Mouse (Mus musculus) gastrocnemius, adult 2 months (tissue): ENCODE results near the gene Hist1h3i. TPM values are rescaled to one million over a fixed set of nuclear protein-coding genes. Genes with fewer than 3 reads are reported as not detected.
A peak's percentile ranks its signal among the peaks of the same experiment; 100 is the strongest.
"Not testable (repeated sequence)": the region's sequence is repeated elsewhere in the genome, so short reads cannot be mapped to it uniquely, and the experiment has no call there.

Source experiments
- DNase-seq: peaks from one replicate; pipeline ENCODE4 v3.0.0; 2022
- H3K27ac ChIP-seq: fragments of 200-600 bp; 2 replicates; pipeline ENCODE4 v1.8.1; 2022; ENCODE audit warnings: mild to moderate bottlenecking
- H3K4me3 ChIP-seq: fragments of 200-600 bp; 2 replicates; pipeline ENCODE4 v1.8.1; 2022; ENCODE audit warnings: mild to moderate bottlenecking, moderate library complexity
- CTCF ChIP-seq: fragments of 200-600 bp; IDR thresholded peaks from 2 replicates; pipeline ENCODE4 v1.8.1; 2022; ENCODE audit warnings: antibody characterized with exemption, mild to moderate bottlenecking, moderate library complexity
- intact Hi-C: fragments of 180-260 bp; cut with DNase I; formaldehyde crosslinking; loops from one replicate; pipeline ENCODE4 v1.15.1; 2025
- total RNA-seq, 2 experiments: library from RNA; stranded (reverse); gene quantifications; 2 replicates each; pipeline ENCODE4 v1.2.3; 2021

Gene Hist1h3i
- total RNA-seq, 2 experiments from 2014 or later, result 10.1 to 10.3 TPM

DNA sequence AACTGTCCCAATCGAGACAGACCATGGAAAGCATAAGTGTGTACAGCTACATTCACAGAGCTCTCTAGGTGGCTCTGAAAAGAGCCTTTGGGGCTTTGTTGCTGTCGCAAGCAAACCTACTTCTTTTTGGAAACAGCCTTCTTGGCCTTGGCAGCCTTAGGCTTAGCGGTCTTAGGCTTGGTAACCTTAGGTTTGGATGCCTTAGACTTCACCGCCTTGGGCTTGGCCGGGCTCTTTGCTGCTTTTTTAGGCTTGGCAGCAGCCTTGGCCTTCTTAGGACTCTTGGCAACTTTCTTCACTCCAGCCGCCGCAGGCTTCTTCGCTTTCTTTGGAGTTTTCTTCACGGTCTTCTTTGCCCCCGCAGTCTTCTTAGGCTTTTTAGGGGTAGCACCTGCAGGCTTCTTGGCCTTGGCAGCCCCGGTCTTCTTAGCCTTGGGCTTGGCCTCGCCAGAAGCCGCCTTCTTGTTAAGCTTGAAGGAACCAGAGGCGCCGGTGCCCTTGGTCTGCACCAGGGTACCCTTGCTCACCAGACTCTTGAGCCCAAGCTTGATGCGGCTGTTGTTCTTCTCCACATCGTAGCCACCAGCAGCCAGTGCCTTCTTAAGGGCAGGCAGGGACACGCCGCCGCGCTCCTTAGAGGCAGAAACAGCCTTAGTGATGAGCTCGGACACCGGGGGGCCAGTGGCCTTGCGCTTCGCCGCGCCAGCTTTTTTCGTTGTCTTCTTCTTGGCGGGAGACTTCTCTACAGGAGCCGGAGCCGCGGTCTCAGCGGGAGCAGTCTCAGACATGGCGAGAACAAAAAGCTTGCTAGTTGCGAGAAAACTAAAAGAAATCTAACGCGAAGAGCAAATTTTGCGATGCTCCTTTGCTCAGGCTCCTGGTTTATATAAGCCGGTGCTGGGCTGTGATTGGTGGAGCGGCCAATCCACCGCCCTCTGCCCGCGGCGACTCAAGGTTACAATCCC, 3.1 kb downstream of the Hist1h3i start, which contains the start of gene Hist1h1b:
Gene Hist1h1b, minus strand, starts transcription at position 859 of the 965 bp plus-strand sequence.
- peak; percentile 54 for DNase-seq
- TF ChIP-seq CTCF, result no peak
- intact Hi-C loops, result loop anchor here (5.0 to 10.0 kb wide), 3 partner anchors 65 to 1655 kb away; partner anchors contain the start of genes Hist1h2ag, Hist1h2ai, Hist1h2bj and Hist1h2bl
- Histone ChIP-seq H3K4me3 (peak within 1 kb of the TSS; percentile 76), H3K27ac (peak within 1 kb of the TSS; percentile 91)

DNA sequence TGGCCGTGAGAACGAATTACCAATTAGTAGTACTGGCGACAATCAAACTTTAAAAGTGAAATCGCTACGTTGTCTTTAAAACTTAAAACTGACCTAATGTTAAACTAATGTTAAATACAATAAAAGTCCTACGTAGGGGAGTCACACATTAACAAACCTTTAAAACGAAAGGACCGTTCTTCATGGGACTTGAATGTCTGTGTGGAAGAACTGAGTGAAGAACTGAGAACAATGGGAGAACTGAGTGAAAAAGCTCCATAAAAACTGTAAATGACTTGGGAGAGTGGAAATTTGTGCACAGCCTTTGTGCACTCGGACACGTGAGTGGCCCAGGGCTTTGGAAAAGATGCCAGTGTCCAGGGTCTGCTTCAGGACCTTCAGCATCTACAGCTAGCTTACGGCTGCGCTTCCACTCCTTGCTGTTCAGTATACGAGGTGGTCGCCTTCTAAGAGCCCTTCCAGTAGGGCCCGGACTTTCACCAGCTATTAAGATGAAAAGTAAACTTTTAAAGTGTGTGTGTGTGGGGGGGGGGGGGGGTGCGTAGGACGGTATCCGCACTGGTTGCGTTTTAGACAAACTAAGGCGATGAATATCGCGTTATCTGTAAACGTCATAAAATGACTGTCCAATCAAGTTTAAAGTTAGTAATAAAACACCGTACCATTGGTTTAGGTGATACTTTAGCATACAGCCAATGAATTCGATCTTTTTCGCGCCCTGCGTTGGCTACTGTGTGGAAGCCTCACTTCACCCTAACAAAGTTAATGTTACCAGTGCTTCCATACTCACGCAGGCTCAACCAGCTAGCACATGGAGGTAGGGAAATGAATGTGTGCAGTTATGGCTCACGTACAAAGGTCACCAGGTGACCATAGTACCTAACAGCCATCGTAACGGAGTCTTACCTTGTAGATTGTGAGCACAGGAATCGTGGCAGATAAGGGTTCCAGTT, 4.1 kb downstream of the Hist1h3i start:
- intact Hi-C loops, result loop anchor here (5.0 kb wide), 1 partner anchor 263 kb away; the partner anchor contains the start of genes Hist1h2ag, Hist1h2bj and Hist1h4i

DNA sequence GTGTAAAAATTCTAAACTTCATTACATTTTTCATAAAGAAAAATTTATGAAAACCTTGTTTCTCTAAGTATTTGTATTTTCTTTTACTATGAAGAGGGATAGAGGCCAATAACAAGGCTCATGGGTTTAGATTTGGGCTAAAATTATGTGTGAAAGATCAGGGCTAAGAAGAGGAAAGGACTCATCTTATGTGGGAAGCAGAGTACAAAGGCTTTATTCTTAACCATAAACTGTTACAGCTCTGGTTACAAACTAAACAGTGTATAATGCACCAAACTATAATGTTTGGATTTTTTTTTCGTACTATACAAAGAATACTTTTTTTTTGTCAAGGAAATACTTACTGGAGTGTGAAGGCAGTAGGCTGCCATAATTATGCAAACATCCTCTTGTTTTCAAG, 27.5 kb downstream of the Hist1h3i start:
- TF ChIP-seq CTCF, result no peak
- H3K27ac ChIP-seq, result no peak overlapping the region
- no peak for DNase-seq
- intact Hi-C loops, result no loop called here
- no peak overlapping the region for H3K4me3 ChIP-seq

More for the DNA sequence above, 4.1 kb downstream of the Hist1h3i start:
- H3K27ac ChIP-seq, result peak overlapping the region; percentile 91
- DNase-seq, result peak; percentile 74
- H3K4me3 ChIP-seq, result peak overlapping the region; percentile 76
- TF ChIP-seq CTCF, result no peak

GRCm38 (mm10) chr13:21754294-21755001, 28.7 kb downstream of the Hist1h3i start:
- Histone ChIP-seq H3K4me3 (peak overlapping the region; percentile 77), H3K27ac (peak overlapping the region; percentile 35; the same call in 1 of the 2 replicates)
- intact Hi-C loops, result loop anchor here (5.0 kb wide), 1 partner anchor 37 kb away; the partner anchor contains the start of genes Hist1h2ai, Hist1h2bl and Hist1h3h
- DNase-seq, result not testable (repeated sequence)

DNA sequence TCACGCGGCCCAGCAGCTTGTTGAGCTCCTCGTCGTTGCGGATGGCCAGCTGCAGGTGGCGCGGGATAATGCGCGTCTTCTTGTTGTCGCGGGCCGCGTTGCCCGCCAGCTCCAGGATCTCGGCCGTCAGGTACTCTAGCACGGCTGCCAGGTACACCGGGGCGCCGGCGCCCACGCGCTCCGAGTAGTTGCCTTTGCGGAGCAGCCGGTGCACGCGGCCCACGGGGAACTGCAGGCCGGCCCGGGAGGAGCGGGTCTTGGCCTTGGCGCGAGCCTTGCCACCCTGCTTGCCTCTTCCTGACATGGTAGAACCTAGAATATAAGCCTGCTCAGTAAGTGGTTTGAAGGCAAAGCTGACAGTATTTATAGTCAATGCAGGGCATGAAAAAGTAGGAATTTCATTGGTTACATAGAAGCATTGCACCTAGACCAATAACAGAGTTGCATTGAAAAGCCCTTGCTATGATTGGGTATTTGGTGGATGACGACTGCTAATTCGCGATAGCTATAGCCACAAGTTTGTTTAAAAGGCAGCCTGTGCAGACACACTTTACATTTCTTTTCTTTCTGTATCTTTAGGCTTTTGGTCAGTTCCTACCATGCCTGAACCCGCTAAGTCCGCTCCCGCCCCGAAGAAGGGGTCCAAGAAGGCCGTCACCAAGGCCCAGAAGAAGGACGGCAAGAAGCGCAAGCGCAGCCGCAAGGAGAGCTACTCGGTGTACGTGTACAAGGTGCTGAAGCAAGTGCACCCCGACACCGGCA, 29.5 kb downstream of the Hist1h3i start, which contains the start of the genes Hist1h2ak and Hist1h2bn:
Gene Hist1h2ak, minus strand, starts transcription at position 304 of the 762 bp plus-strand sequence.
Gene Hist1h2bn, plus strand, starts transcription at position 600 of the 762 bp plus-strand sequence.
- peak; percentile 16; the same call in 1 of the 2 replicates for TF ChIP-seq CTCF
- peak within 1 kb of the TSS; percentile 77 for H3K4me3 ChIP-seq
- peak within 1 kb of the TSS; percentile 85 for H3K27ac ChIP-seq
- DNase-seq, result peak; percentile 31
- intact Hi-C loops, result loop anchor here (5.0 kb wide), 1 partner anchor 36 kb away; the partner anchor contains the start of genes Hist1h2ai, Hist1h2bl and Hist1h3h

DNA sequence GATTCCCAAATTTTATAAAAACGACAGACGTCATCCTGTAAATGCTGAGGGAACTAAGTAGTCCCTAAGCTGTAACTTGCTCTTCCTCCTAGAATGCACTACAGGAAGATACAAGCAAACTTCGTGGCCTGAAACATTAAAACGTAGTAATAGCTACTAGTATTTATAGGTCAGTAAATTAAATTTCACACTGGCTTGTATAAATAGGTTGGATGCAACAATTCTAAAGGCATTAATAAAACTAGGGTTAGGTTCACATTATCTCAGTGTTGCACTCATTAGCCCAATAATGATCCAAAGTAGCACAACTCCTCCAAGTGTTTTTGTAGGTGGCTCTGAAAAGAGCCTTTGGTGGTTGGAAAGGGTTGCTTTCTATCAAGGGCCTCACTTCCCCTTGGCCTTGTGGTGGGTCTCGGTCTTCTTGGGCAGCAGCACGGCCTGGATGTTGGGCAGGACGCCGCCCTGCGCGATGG, 30.1 kb downstream of the Hist1h3i start:
- DNase-seq, result no peak
- peak overlapping the region; percentile 85 for H3K27ac ChIP-seq
- TF ChIP-seq CTCF, result no peak
- peak overlapping the region; percentile 77 for H3K4me3 ChIP-seq
- intact Hi-C loops, result loop anchor here (5.0 kb wide), 1 partner anchor 36 kb away; the partner anchor contains the start of genes Hist1h2ai, Hist1h2bl and Hist1h3h

- DNase-seq, result no peak
- TF ChIP-seq CTCF, result no peak
- intact Hi-C loops, result loop anchor here (5.0 kb wide), 1 partner anchor 35 kb away; the partner anchor contains the start of genes Hist1h2ai, Hist1h2bl and Hist1h3h
- H3K4me3 ChIP-seq, result no peak overlapping the region
- no peak overlapping the region for H3K27ac ChIP-seq
These were observed 30.8 kb downstream of the Hist1h3i start for GRCm38 (mm10) chr13:21752356-21752755.

GRCm38 (mm10) chr13:21751827-21752226, 31.3 kb downstream of the Hist1h3i start:
- DNase-seq, result no peak
- TF ChIP-seq CTCF, result no peak
- intact Hi-C loops, result loop anchor here (2.0 to 5.0 kb wide), 2 partner anchors 17 to 35 kb away; partner anchors contain the start of genes Hist1h2ai, Hist1h2bl, Hist1h3h and Hist1h4j
- H3K4me3 ChIP-seq, result no peak overlapping the region
- no peak overlapping the region for H3K27ac ChIP-seq

DNA sequence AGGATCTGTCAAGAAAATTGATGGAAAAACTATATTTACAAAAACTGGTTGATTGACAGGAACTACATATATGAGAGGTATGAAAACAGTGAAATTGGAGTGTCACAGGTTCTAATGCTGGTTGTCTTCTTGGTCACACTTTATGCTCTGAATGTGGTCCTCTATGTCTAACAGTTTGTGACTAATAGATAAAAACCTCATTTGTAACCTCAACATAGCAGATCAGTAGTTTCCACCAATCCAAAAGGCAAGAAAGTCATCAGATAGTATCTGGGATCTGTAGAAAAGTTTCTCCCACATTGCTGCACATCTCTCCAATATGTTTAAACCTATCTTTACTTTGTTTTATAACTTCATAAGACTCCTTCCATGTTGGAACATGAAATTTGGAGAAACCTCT, 31.8 kb downstream of the Hist1h3i start:
- H3K27ac ChIP-seq, result no peak overlapping the region
- no peak overlapping the region for H3K4me3 ChIP-seq
- intact Hi-C loops, result loop anchor here (2.0 to 5.0 kb wide), 2 partner anchors 17 to 34 kb away; partner anchors contain the start of genes Hist1h2ai, Hist1h2bl, Hist1h3h and Hist1h4j
- TF ChIP-seq CTCF, result no peak
- no peak for DNase-seq

DNA sequence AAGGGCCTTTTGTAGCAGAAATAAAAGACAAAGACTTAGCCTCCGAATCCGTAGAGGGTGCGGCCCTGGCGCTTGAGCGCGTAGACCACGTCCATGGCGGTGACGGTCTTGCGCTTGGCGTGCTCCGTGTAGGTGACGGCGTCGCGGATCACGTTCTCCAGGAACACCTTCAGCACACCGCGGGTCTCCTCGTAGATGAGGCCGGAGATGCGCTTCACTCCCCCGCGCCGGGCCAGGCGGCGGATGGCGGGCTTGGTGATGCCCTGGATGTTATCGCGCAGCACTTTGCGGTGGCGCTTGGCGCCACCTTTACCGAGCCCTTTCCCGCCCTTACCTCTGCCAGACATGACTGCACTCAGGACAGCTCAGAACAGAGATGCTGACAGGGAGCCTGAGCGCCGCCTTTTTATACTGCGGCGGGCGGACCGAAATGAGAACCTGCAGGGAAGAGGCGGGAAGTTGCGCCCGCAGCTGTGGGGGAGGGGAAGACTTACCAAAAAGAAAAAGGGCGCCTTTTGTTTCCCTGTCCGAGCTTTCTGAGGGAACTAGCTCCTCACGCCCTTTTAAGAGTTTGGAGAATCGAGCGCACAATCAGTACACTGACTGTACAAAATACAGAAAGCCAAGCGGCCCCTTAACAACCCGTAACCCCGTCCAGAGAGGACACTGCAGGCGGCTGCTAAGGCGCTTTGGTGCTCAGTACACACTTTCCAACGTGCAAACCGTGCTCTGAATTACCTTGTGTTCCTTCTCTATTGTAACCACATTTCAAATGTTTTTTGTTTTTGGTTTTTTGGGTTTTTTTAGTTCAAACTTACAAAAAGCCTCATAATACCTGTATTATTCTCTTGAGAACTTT, 32.8 kb downstream of the Hist1h3i start, which contains the start of gene Hist1h4k:
Gene Hist1h4k, minus strand, starts transcription at position 347 of the 859 bp plus-strand sequence.
- Histone ChIP-seq H3K27ac (peak within 1 kb of the TSS; percentile 49), H3K4me3 (peak within 1 kb of the TSS; percentile 69)
- peak; percentile 84 for DNase-seq
- intact Hi-C loops, result loop anchor here (2.0 to 5.0 kb wide), 2 partner anchors 16 to 33 kb away; partner anchors contain the start of genes Hist1h2ai, Hist1h2bl, Hist1h3h and Hist1h4j
